Mouse (Mus musculus) midbrain, postnatal 0 days (tissue): ENCODE measurements around the gene Gstp3. TPM values are rescaled to one million over a fixed set of nuclear protein-coding genes. Genes with fewer than 3 reads are reported as not detected.

Source experiments
- ATAC-seq: fragments of 200-750 bp; cut with Nextera tagmentation; 2 replicates; pipeline ENCODE4 v1.8.0; 2017; ENCODE audit warnings: moderate number of reproducible peaks, mild to moderate bottlenecking, moderate TSS enrichment, moderate library complexity; ENCODE audit not compliant: low FRiP score
- DNase-seq: peaks from one replicate; pipeline ENCODE4 v3.0.0-alpha.2; 2015; ENCODE audit warnings: low spot score
- H3K27ac ChIP-seq: fragments of 300-500 bp; sonication (generic); 2 replicates; pipeline ENCODE4 v1.5.1; 2014; ENCODE audit warnings: low read depth, mild to moderate bottlenecking, low read length, mixed read lengths
- H3K27me3 ChIP-seq: fragments of 300-500 bp; sonication (generic); 2 replicates; pipeline ENCODE4 v1.6.1; 2014; ENCODE audit warnings: low read length, control low read depth, mixed read lengths; ENCODE audit not compliant: insufficient read depth
- H3K36me3 ChIP-seq: fragments of 300-500 bp; sonication (generic); 2 replicates; pipeline ENCODE4 v1.6.1; 2014; ENCODE audit warnings: low read length, control low read depth, mixed read lengths; ENCODE audit not compliant: insufficient read depth
- H3K4me1 ChIP-seq: fragments of 300-500 bp; sonication (generic); 2 replicates; pipeline ENCODE4 v1.6.1; 2014; ENCODE audit warnings: mild to moderate bottlenecking, control low read depth, antibody characterized with exemption, low read length, mixed read lengths; ENCODE audit not compliant: insufficient read depth
- H3K4me2 ChIP-seq: fragments of 300-500 bp; sonication (generic); 2 replicates; pipeline ENCODE4 v1.6.1; 2014; ENCODE audit warnings: low read depth, mild to moderate bottlenecking, low read length, mixed read lengths; ENCODE audit not compliant: poor library complexity, severe bottlenecking
- H3K4me3 ChIP-seq: fragments of 300-500 bp; sonication (generic); 2 replicates; pipeline ENCODE4 v1.5.1; 2014; ENCODE audit warnings: low read depth, mild to moderate bottlenecking, low read length, moderate library complexity
- H3K9ac ChIP-seq: fragments of 300-500 bp; sonication (generic); replicated peaks from 2 replicates; pipeline ENCODE4 v1.6.1; 2014; ENCODE audit warnings: mild to moderate bottlenecking, low read length, moderate library complexity, mixed read lengths; ENCODE audit not compliant: poor library complexity, severe bottlenecking
- H3K9me3 ChIP-seq: fragments of 300-500 bp; sonication (generic); 2 replicates; pipeline ENCODE4 v1.6.1; 2016; ENCODE audit warnings: low read length, control low read depth
- CTCF ChIP-seq: IDR thresholded peaks from 2 replicates; pipeline ENCODE4 v1.5.1; 2016; ENCODE audit warnings: antibody characterized with exemption, mild to moderate bottlenecking
- WGBS: fragments of 180-500 bp; shearing (Covaris S2); extraction: QIAGEN DNeasy Blood & Tissue Kit; methylation state at CpG from one replicate; pipeline ENCODE4 v1.1.7; 2014; 5-methylcytosine and 5-hydroxymethylcytosine counted together
- polyA plus RNA-seq: library from polyadenylated mRNA; unstranded; fragments of >200 nt; fragmentation: Nextera tagmentation; extraction: Ambion mirVana; gene quantifications from 2 replicates; pipeline ENCODE4 v1.2.1, GENCODE M21; 2015
- total RNA-seq: library from RNA; depleted of rRNA; stranded (reverse); fragments of >200 nt; gene quantifications from 2 replicates; pipeline ENCODE4 v1.2.3, GENCODE M21; 2014

Gstp3 gene
- total and polyA plus RNA-seq, 2 experiments from 2014 or later: not detected

DNA sequence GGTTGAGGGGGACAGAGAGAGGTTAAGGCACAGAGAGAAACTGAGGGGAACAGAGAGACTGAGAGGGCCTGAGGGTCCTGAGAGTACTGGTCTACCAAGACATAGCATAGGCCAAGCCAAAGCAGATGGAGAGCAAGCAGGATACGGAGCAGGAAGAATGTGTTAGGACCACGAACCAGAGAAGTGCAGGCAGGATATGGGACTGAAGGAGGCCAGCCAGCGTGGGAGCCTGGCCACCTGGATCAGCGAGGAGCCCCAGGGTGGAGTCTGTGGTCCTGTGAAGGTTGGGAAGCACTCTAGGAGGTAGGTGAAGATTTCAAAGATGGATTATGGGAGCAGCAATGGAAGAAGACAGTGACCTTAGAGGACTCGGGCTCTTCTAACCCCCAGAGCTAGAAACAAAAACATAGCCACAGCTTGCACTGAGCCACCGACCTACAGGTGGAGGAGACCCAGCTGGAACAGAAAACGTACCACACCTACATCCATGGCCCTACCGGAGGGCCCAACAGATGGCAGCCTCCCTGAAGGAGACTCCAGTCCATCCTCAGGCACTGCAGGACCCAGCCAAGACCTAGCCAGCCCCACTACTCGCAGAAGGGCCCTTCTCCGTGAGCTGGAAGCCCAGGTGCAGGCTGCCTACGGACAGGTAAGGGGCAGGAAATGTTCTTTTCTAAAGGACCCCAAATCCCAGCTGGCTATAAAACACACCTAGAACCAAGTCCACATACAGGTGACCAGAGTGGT is 23.0 kb upstream of the Gstp3 start:
- TF ChIP-seq CTCF: no peak
- no peaks in the 10 kb centered on the region for H3K4me1 ChIP-seq
- ATAC-seq (no peak), DNase-seq (no peak)
- no peaks in the 10 kb centered on the region for H3K36me3 ChIP-seq
- no peaks in the 10 kb centered on the region for H3K27me3 ChIP-seq
- 83% methylated on average over 11 of the region's 11 CpGs for WGBS
- H3K4me3 ChIP-seq: no peak overlapping the region
- H3K9ac ChIP-seq: no peak overlapping the region
- no peaks in the 10 kb centered on the region for H3K9me3 ChIP-seq
- H3K27ac ChIP-seq: no peak overlapping the region
- no peak overlapping the region for H3K4me2 ChIP-seq

GRCm38 (mm10) chr19:4081394-4081793 is 22.0 kb upstream of the Gstp3 start, which contains the start of gene Cabp2:
Cabp2 (plus strand) TSS chr19:4081578.
- Histone ChIP-seq H3K4me2 (no peak within 1 kb of the TSS), H3K27ac (no peak within 1 kb of the TSS), H3K9me3 (no peaks in the 10 kb centered on the region), H3K36me3 (no peaks in the 10 kb centered on the region), H3K27me3 (no peaks in the 10 kb centered on the region), H3K4me1 (no peaks in the 10 kb centered on the region), H3K9ac (no peak within 1 kb of the TSS), H3K4me3 (no peak within 1 kb of the TSS)
- DNase-seq (no peak), ATAC-seq (no peak)
- 54% methylated on average over 3 of the region's 3 CpGs for WGBS
- TF ChIP-seq CTCF: no peak

GRCm38 (mm10) chr19:4080511-4081009 is 21.2 kb upstream of the Gstp3 start:
- WGBS: 70% methylated on average over 8 of the region's 8 CpGs
- DNase-seq (no peak), ATAC-seq (no peak)
- no peaks in the 10 kb centered on the region for H3K9me3 ChIP-seq
- H3K4me1 ChIP-seq: no peaks in the 10 kb centered on the region
- H3K36me3 ChIP-seq: no peaks in the 10 kb centered on the region
- no peak overlapping the region for H3K4me2 ChIP-seq
- no peak overlapping the region for H3K4me3 ChIP-seq
- no peaks in the 10 kb centered on the region for H3K27me3 ChIP-seq
- no peak overlapping the region for H3K9ac ChIP-seq
- H3K27ac ChIP-seq: no peak overlapping the region
- no peak for TF ChIP-seq CTCF

GRCm38 (mm10) chr19:4079594-4079993 is 20.2 kb upstream of the Gstp3 start:
- ATAC-seq (no peak), DNase-seq (no peak)
- no peaks in the 10 kb centered on the region for H3K27me3 ChIP-seq
- no peaks in the 10 kb centered on the region for H3K9me3 ChIP-seq
- H3K4me1 ChIP-seq: no peaks in the 10 kb centered on the region
- H3K27ac ChIP-seq: no peak overlapping the region
- 81% methylated on average over 1 of the region's 1 CpGs for WGBS
- no peak overlapping the region for H3K4me2 ChIP-seq
- no peaks in the 10 kb centered on the region for H3K36me3 ChIP-seq
- no peak for TF ChIP-seq CTCF
- H3K9ac ChIP-seq: no peak overlapping the region
- no peak overlapping the region for H3K4me3 ChIP-seq

DNA sequence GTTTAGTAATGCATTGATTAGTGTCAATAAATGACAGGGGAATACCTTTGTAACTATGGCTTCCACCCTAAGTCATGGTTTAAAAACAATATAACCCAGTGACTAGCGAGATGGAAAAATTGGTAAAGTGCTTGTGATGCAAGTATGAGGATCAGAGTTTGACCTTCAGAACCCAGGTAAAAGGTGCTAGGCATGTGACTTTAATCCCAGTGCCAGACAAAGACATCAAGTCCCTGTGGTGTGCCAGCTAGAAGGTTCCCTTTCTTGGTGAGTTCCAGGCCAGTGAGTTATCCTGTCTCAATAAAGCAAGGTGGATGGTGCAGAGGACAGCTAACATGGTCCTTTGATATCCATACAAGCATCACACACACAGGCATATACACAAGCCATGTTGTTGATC is 16.2 kb upstream of the Gstp3 start:
- TF ChIP-seq CTCF: no peak
- WGBS: 82% methylated on average over 1 of the region's 1 CpGs
- no peak overlapping the region for H3K9ac ChIP-seq

DNA sequence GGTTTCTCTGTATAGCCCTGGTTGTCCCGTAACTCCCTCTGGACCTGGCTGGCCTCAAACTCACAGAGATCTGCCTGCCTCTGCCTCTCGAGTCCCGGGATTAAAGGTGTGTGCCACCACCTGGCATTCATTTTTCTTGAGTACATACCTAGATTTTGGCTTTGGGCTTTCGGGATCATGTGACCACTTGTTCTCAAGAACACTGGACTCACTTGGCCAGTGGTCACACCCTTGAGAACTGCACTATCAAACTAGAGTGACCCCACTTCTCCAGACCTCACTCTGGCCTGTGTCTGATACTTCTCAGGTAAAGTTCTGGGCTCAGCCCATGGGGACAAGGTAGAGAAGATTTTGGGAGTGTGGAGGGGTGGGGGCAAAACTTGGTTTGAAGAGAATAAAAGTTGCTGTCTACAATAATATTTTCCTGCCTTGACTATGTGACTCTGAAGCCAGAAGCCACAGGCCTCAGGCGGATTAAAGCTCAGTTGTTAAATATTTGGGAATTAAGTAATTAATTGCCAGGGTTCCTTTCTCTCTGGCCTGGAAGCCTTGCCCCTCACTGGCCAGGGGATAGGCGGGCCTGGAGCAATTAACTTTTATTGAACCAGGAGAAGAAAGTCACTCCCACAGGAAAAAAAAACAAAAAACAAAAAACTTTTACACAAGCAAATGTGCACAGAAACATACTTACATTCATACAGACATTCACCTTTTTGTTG is 13.5 kb upstream of the Gstp3 start:
- ATAC-seq (no peak), DNase-seq (no peak)
- H3K4me2 ChIP-seq: no peak overlapping the region
- no peak overlapping the region for H3K9ac ChIP-seq
- no peak for TF ChIP-seq CTCF
- H3K27ac ChIP-seq: no peak overlapping the region
- 87% methylated on average over 6 of the region's 6 CpGs for WGBS
- no peaks in the 10 kb centered on the region for H3K36me3 ChIP-seq
- no peaks in the 10 kb centered on the region for H3K4me1 ChIP-seq
- no peaks in the 10 kb centered on the region for H3K9me3 ChIP-seq
- no peaks in the 10 kb centered on the region for H3K27me3 ChIP-seq
- H3K4me3 ChIP-seq: no peak overlapping the region

More for the DNA sequence above, 16.2 kb upstream of the Gstp3 start:
- no peak overlapping the region for H3K4me3 ChIP-seq
- H3K9me3 ChIP-seq: no peaks in the 10 kb centered on the region
- no peak for ATAC-seq
- no peaks in the 10 kb centered on the region for H3K4me1 ChIP-seq
- DNase-seq: no peak
- H3K27ac ChIP-seq: no peak overlapping the region
- H3K36me3 ChIP-seq: no peaks in the 10 kb centered on the region
- no peak overlapping the region for H3K4me2 ChIP-seq
- H3K27me3 ChIP-seq: no peaks in the 10 kb centered on the region
